Mouse (Mus musculus) inflammation-experienced regulatory T-cells, adult 6 months (primary cell): ENCODE data around the gene Ppm1b. TPM values are rescaled to one million over a fixed set of nuclear protein-coding genes. Genes with fewer than 3 reads are reported as not detected.

Experiments used
- ATAC-seq: one replicate; pipeline ENCODE4 v1.8.0; 2017
- polyA plus RNA-seq, 3 experiments: library from polyadenylated mRNA; unstranded; fragments of 100-300 nt; shearing (Covaris generic); gene quantifications; one replicate each; pipeline ENCODE4 v1.2.1; 2017

Gene Ppm1b
- polyA plus RNA-seq, 3 experiments from 2014 or later: 14.8 to 20.7 (median 15.6) TPM

GRCm38 (mm10) chr17:85024237-85024636, 67.7 kb downstream of the Ppm1b start:
- ATAC-seq: no peak

GRCm38 (mm10) chr17:85025151-85025550, 68.6 kb downstream of the Ppm1b start:
- ATAC-seq: no peak

GRCm38 (mm10) chr17:85026436-85026835, 69.9 kb downstream of the Ppm1b start:
- no peak for ATAC-seq

GRCm38 (mm10) chr17:85027247-85027646, 70.7 kb downstream of the Ppm1b start:
- ATAC-seq: no peak

- no peak for ATAC-seq
Observed at GRCm38 (mm10) chr17:85028093-85028739, 71.7 kb downstream of the Ppm1b start, which contains the start of gene Slc3a1. TSS of gene Slc3a1 (plus strand) at chr17:85028376.

GRCm38 (mm10) chr17:85028797-85029196, 72.3 kb downstream of the Ppm1b start:
- no peak for ATAC-seq

- ATAC-seq: peak; percentile 15
Observed at GRCm38 (mm10) chr17:85030651-85031050, 74.1 kb downstream of the Ppm1b start.

- ATAC-seq: no peak
Observed at GRCm38 (mm10) chr17:85033087-85033486, 76.5 kb downstream of the Ppm1b start.

GRCm38 (mm10) chr17:85034068-85034467, 77.5 kb downstream of the Ppm1b start:
- ATAC-seq: no peak

- ATAC-seq: no peak
Observed at GRCm38 (mm10) chr17:85037855-85038254, 81.3 kb downstream of the Ppm1b start.

- ATAC-seq: no peak
Observed at GRCm38 (mm10) chr17:85038311-85038710, 81.8 kb downstream of the Ppm1b start.

GRCm38 (mm10) chr17:85038761-85039160, 82.2 kb downstream of the Ppm1b start:
- no peak for ATAC-seq

- ATAC-seq: no peak
Observed at GRCm38 (mm10) chr17:85040913-85041312, 84.4 kb downstream of the Ppm1b start.

GRCm38 (mm10) chr17:85042419-85042818, 85.9 kb downstream of the Ppm1b start:
- no peak for ATAC-seq

- ATAC-seq: no peak
Observed at GRCm38 (mm10) chr17:85043404-85043816, 86.9 kb downstream of the Ppm1b start.

- no peak for ATAC-seq
Observed at GRCm38 (mm10) chr17:85044466-85044865, 87.9 kb downstream of the Ppm1b start.

GRCm38 (mm10) chr17:85045160-85045559, 88.6 kb downstream of the Ppm1b start:
- no peak for ATAC-seq

GRCm38 (mm10) chr17:85048379-85048778, 91.8 kb downstream of the Ppm1b start:
- no peak for ATAC-seq

- no peak for ATAC-seq
Observed at GRCm38 (mm10) chr17:85058276-85058675, 101.7 kb downstream of the Ppm1b start.

GRCm38 (mm10) chr17:85059136-85059535, 102.6 kb downstream of the Ppm1b start:
- no peak for ATAC-seq

GRCm38 (mm10) chr17:85063560-85063959, 107.0 kb downstream of the Ppm1b start:
- ATAC-seq: no peak

GRCm38 (mm10) chr17:85067331-85067730, 110.8 kb downstream of the Ppm1b start:
- ATAC-seq: no peak

- ATAC-seq: no peak
Observed at GRCm38 (mm10) chr17:85070658-85071057, 114.1 kb downstream of the Ppm1b start.

- ATAC-seq: no peak
Observed at GRCm38 (mm10) chr17:85071088-85071775, 114.7 kb downstream of the Ppm1b start.
